Mouse (Mus musculus): ENCODE measurements around the gene Orm1. TPM values are rescaled to one million over a fixed set of nuclear protein-coding genes. Genes with fewer than 3 reads are reported as not detected.

Gene Orm1
- polyA plus RNA-seq, 1 experiment from 2014 or later = not detected

- H3K27ac ChIP-seq (ENCODE audit: low read depth, low read length) = no peak overlapping the region
- H3K36me3 ChIP-seq (ENCODE audit: control insufficient read depth, insufficient read depth, low read length) = no peaks in the 10 kb centered on the region
- no peaks in the 10 kb centered on the region for H3K4me1 ChIP-seq (replicated peaks; ENCODE audit: control insufficient read depth, insufficient read depth, low read length)
- H3K4me3 ChIP-seq (ENCODE audit: low read depth, low read length) = no peak overlapping the region
- no peaks in the 10 kb centered on the region for H3K9me3 ChIP-seq (ENCODE audit: control insufficient read depth, low read length)
- WGBS = 74% methylated on average over 4 of the region's 4 CpGs
- no peak overlapping the region for H3K4me2 ChIP-seq (ENCODE audit: low read depth, low read length, severe bottlenecking)
- H3K27me3 ChIP-seq (ENCODE audit: control insufficient read depth, insufficient read depth, low read length) = no peaks in the 10 kb centered on the region
- peak; percentile 23 for DNase-seq (ENCODE audit: low spot score)
- no peak for ATAC-seq (replicated peaks; ENCODE audit: low FRiP score)
- H3K9ac ChIP-seq (ENCODE audit: low read length) = no peak overlapping the region
Observed at GRCm38 (mm10) chr4:63342491-63342890, 1.9 kb upstream of the Orm1 start.

- DNase-seq (ENCODE audit: low spot score) = no peak
- no peaks in the 10 kb centered on the region for H3K4me1 ChIP-seq (replicated peaks; ENCODE audit: control insufficient read depth, insufficient read depth, low read length)
- 70% methylated on average over 3 of the region's 3 CpGs for WGBS
Observed at GRCm38 (mm10) chr4:63343608-63344007, 752 bp upstream of the Orm1 start.

GRCm38 (mm10) chr4:63345261-63345660 is 901 bp downstream of the Orm1 start:
- no peak overlapping the region for H3K4me2 ChIP-seq (ENCODE audit: low read depth, low read length, severe bottlenecking)
- H3K4me1 ChIP-seq (replicated peaks; ENCODE audit: control insufficient read depth, insufficient read depth, low read length) = no peaks in the 10 kb centered on the region
- H3K27me3 ChIP-seq (ENCODE audit: control insufficient read depth, insufficient read depth, low read length) = no peaks in the 10 kb centered on the region
- H3K36me3 ChIP-seq (ENCODE audit: control insufficient read depth, insufficient read depth, low read length) = no peaks in the 10 kb centered on the region
- no peaks in the 10 kb centered on the region for H3K9me3 ChIP-seq (ENCODE audit: control insufficient read depth, low read length)
- no peak overlapping the region for H3K27ac ChIP-seq (ENCODE audit: low read depth, low read length)
- H3K4me3 ChIP-seq (ENCODE audit: low read depth, low read length) = no peak overlapping the region
- ATAC-seq (replicated peaks; ENCODE audit: low FRiP score) = no peak
- H3K9ac ChIP-seq (ENCODE audit: low read length) = no peak overlapping the region
- DNase-seq (ENCODE audit: low spot score) = peak; percentile 15

More at GRCm38 (mm10) chr4:63343608-63344007, 752 bp upstream of the Orm1 start:
- no peak overlapping the region for H3K27ac ChIP-seq (ENCODE audit: low read depth, low read length)
- H3K27me3 ChIP-seq (ENCODE audit: control insufficient read depth, insufficient read depth, low read length) = no peaks in the 10 kb centered on the region
- H3K4me2 ChIP-seq (ENCODE audit: low read depth, low read length, severe bottlenecking) = no peak overlapping the region
- no peak overlapping the region for H3K4me3 ChIP-seq (ENCODE audit: low read depth, low read length)
- ATAC-seq (replicated peaks; ENCODE audit: low FRiP score) = no peak
- no peaks in the 10 kb centered on the region for H3K36me3 ChIP-seq (ENCODE audit: control insufficient read depth, insufficient read depth, low read length)
- no peaks in the 10 kb centered on the region for H3K9me3 ChIP-seq (ENCODE audit: control insufficient read depth, low read length)
- no peak overlapping the region for H3K9ac ChIP-seq (ENCODE audit: low read length)

GRCm38 (mm10) chr4:63346659-63347058 is 2.3 kb downstream of the Orm1 start:
- H3K9me3 ChIP-seq (ENCODE audit: control insufficient read depth, low read length) = no peaks in the 10 kb centered on the region
- H3K4me2 ChIP-seq (ENCODE audit: low read depth, low read length, severe bottlenecking) = no peak overlapping the region
- ATAC-seq (replicated peaks; ENCODE audit: low FRiP score) (no peak), DNase-seq (ENCODE audit: low spot score) (no peak)
- 94% methylated on average over 4 of the region's 4 CpGs for WGBS
- H3K4me1 ChIP-seq (replicated peaks; ENCODE audit: control insufficient read depth, insufficient read depth, low read length) = no peaks in the 10 kb centered on the region
- no peaks in the 10 kb centered on the region for H3K36me3 ChIP-seq (ENCODE audit: control insufficient read depth, insufficient read depth, low read length)
- H3K27ac ChIP-seq (ENCODE audit: low read depth, low read length) = no peak overlapping the region
- H3K4me3 ChIP-seq (ENCODE audit: low read depth, low read length) = no peak overlapping the region
- no peak overlapping the region for H3K9ac ChIP-seq (ENCODE audit: low read length)
- no peaks in the 10 kb centered on the region for H3K27me3 ChIP-seq (ENCODE audit: control insufficient read depth, insufficient read depth, low read length)

- Histone ChIP-seq H3K4me3 (ENCODE audit: low read depth, low read length) (no peak overlapping the region), H3K4me1 (replicated peaks; ENCODE audit: control insufficient read depth, insufficient read depth, low read length) (no peaks in the 10 kb centered on the region), H3K9me3 (ENCODE audit: control insufficient read depth, low read length) (no peaks in the 10 kb centered on the region), H3K27ac (ENCODE audit: low read depth, low read length) (no peak overlapping the region), H3K27me3 (ENCODE audit: control insufficient read depth, insufficient read depth, low read length) (no peaks in the 10 kb centered on the region), H3K4me2 (ENCODE audit: low read depth, low read length, severe bottlenecking) (no peak overlapping the region), H3K36me3 (ENCODE audit: control insufficient read depth, insufficient read depth, low read length) (no peaks in the 10 kb centered on the region), H3K9ac (ENCODE audit: low read length) (no peak overlapping the region)
- no peak for DNase-seq (ENCODE audit: low spot score)
- 84% methylated on average over 6 of the region's 6 CpGs for WGBS
- no peak for ATAC-seq (replicated peaks; ENCODE audit: low FRiP score)
Observed at GRCm38 (mm10) chr4:63348524-63348923, 4.2 kb downstream of the Orm1 start.

- Histone ChIP-seq H3K4me2 (ENCODE audit: low read depth, low read length, severe bottlenecking) (no peak within 1 kb of the TSS), H3K4me1 (replicated peaks; ENCODE audit: control insufficient read depth, insufficient read depth, low read length) (no peaks in the 10 kb centered on the region), H3K36me3 (ENCODE audit: control insufficient read depth, insufficient read depth, low read length) (no peaks in the 10 kb centered on the region), H3K9ac (ENCODE audit: low read length) (no peak within 1 kb of the TSS), H3K27ac (ENCODE audit: low read depth, low read length) (no peak within 1 kb of the TSS), H3K4me3 (ENCODE audit: low read depth, low read length) (no peak within 1 kb of the TSS), H3K9me3 (ENCODE audit: control insufficient read depth, low read length) (no peaks in the 10 kb centered on the region), H3K27me3 (ENCODE audit: control insufficient read depth, insufficient read depth, low read length) (no peaks in the 10 kb centered on the region)
- ATAC-seq (replicated peaks; ENCODE audit: low FRiP score) (no peak), DNase-seq (ENCODE audit: low spot score) (no peak)
- 87% methylated on average over 4 of the region's 4 CpGs for WGBS
Observed at GRCm38 (mm10) chr4:63355877-63356665, 11.7 kb downstream of the Orm1 start, which contains the start of gene Orm3. TSS of gene Orm3 (plus strand) at chr4:63356162.

GRCm38 (mm10) chr4:63356981-63357570 is 12.7 kb downstream of the Orm1 start:
- ATAC-seq (replicated peaks; ENCODE audit: low FRiP score) = no peak
- Histone ChIP-seq H3K27ac (ENCODE audit: low read depth, low read length) (no peak overlapping the region), H3K27me3 (ENCODE audit: control insufficient read depth, insufficient read depth, low read length) (no peaks in the 10 kb centered on the region), H3K9me3 (ENCODE audit: control insufficient read depth, low read length) (no peaks in the 10 kb centered on the region), H3K9ac (ENCODE audit: low read length) (no peak overlapping the region), H3K4me2 (ENCODE audit: low read depth, low read length, severe bottlenecking) (no peak overlapping the region), H3K4me1 (replicated peaks; ENCODE audit: control insufficient read depth, insufficient read depth, low read length) (no peaks in the 10 kb centered on the region), H3K4me3 (ENCODE audit: low read depth, low read length) (no peak overlapping the region), H3K36me3 (ENCODE audit: control insufficient read depth, insufficient read depth, low read length) (no peaks in the 10 kb centered on the region)
- 61% methylated on average over 2 of the region's 2 CpGs for WGBS
- DNase-seq (ENCODE audit: low spot score) = no peak

GRCm38 (mm10) chr4:63359861-63360260 is 15.5 kb downstream of the Orm1 start:
- 84% methylated on average over 6 of the region's 6 CpGs for WGBS
- Histone ChIP-seq H3K4me2 (ENCODE audit: low read depth, low read length, severe bottlenecking) (no peak overlapping the region), H3K4me3 (ENCODE audit: low read depth, low read length) (no peak overlapping the region), H3K27ac (ENCODE audit: low read depth, low read length) (no peak overlapping the region), H3K27me3 (ENCODE audit: control insufficient read depth, insufficient read depth, low read length) (no peaks in the 10 kb centered on the region), H3K4me1 (replicated peaks; ENCODE audit: control insufficient read depth, insufficient read depth, low read length) (no peaks in the 10 kb centered on the region), H3K36me3 (ENCODE audit: control insufficient read depth, insufficient read depth, low read length) (no peaks in the 10 kb centered on the region), H3K9me3 (ENCODE audit: control insufficient read depth, low read length) (no peaks in the 10 kb centered on the region), H3K9ac (ENCODE audit: low read length) (no peak overlapping the region)
- ATAC-seq (replicated peaks; ENCODE audit: low FRiP score) (no peak), DNase-seq (ENCODE audit: low spot score) (no peak)

GRCm38 (mm10) chr4:63362150-63362549 is 17.8 kb downstream of the Orm1 start, which contains the start of gene Orm2:
TSS of gene Orm2 (plus strand) at chr4:63362449.
- H3K27me3 ChIP-seq (ENCODE audit: control insufficient read depth, insufficient read depth, low read length) = no peaks in the 10 kb centered on the region
- ATAC-seq (replicated peaks; ENCODE audit: low FRiP score) (no peak), DNase-seq (ENCODE audit: low spot score) (no peak)
- no peak within 1 kb of the TSS for H3K27ac ChIP-seq (ENCODE audit: low read depth, low read length)
- H3K9me3 ChIP-seq (ENCODE audit: control insufficient read depth, low read length) = no peaks in the 10 kb centered on the region
- 91% methylated on average over 5 of the region's 5 CpGs for WGBS
- H3K36me3 ChIP-seq (ENCODE audit: control insufficient read depth, insufficient read depth, low read length) = no peaks in the 10 kb centered on the region
- no peak within 1 kb of the TSS for H3K4me3 ChIP-seq (ENCODE audit: low read depth, low read length)
- no peak within 1 kb of the TSS for H3K9ac ChIP-seq (ENCODE audit: low read length)
- no peaks in the 10 kb centered on the region for H3K4me1 ChIP-seq (replicated peaks; ENCODE audit: control insufficient read depth, insufficient read depth, low read length)
- H3K4me2 ChIP-seq (ENCODE audit: low read depth, low read length, severe bottlenecking) = no peak within 1 kb of the TSS
